Mouse (Mus musculus) adrenal gland, adult (tissue): ENCODE results near the gene A530084C06Rik.

ENCODE experiments used
- DNase-seq, 2 experiments: peaks; one replicate each; pipeline ENCODE4 v3.0.0; 2022 to 2023; ENCODE audit warnings: low spot score in 1 of 2; ENCODE audit not compliant: inconsistent age in 2 of 2

The A530084C06Rik gene

GRCm38 (mm10) chr13:31558521-31559418 is at the start of gene A530084C06Rik:
A530084C06Rik (minus strand) TSS chr13:31559333.
- peak; percentile 21 to 77 for DNase-seq

- no peak for DNase-seq
Observed at GRCm38 (mm10) chr13:31603964-31604363, 44.8 kb upstream of the A530084C06Rik start.

- DNase-seq, result no peak
Observed at GRCm38 (mm10) chr13:31599576-31599975, 40.4 kb upstream of the A530084C06Rik start.

- DNase-seq, result peak in 1 of 2 experiments; percentile 71
Observed at GRCm38 (mm10) chr13:31587341-31587740, 28.2 kb upstream of the A530084C06Rik start.

- no peak for DNase-seq
Observed at GRCm38 (mm10) chr13:31579866-31580265, 20.7 kb upstream of the A530084C06Rik start.

- no peak for DNase-seq
Observed at GRCm38 (mm10) chr13:31578389-31578788, 19.3 kb upstream of the A530084C06Rik start.

- DNase-seq, result no peak
Observed at GRCm38 (mm10) chr13:31577576-31577975, 18.4 kb upstream of the A530084C06Rik start.

GRCm38 (mm10) chr13:31576696-31577095 is 17.6 kb upstream of the A530084C06Rik start:
- DNase-seq, result no peak

GRCm38 (mm10) chr13:31574627-31575026 is 15.5 kb upstream of the A530084C06Rik start:
- DNase-seq, result no peak

GRCm38 (mm10) chr13:31572806-31573508 is 13.8 kb upstream of the A530084C06Rik start:
- DNase-seq, result no peak

GRCm38 (mm10) chr13:31567617-31568294 is 8.6 kb upstream of the A530084C06Rik start:
- DNase-seq, result no peak

GRCm38 (mm10) chr13:31567099-31567498 is 8.0 kb upstream of the A530084C06Rik start:
- DNase-seq, result no peak

GRCm38 (mm10) chr13:31564394-31564793 is 5.3 kb upstream of the A530084C06Rik start:
- DNase-seq, result peak; percentile 28 to 78

- DNase-seq, result peak; percentile 56 to 86
Observed at GRCm38 (mm10) chr13:31559419-31560144, 449 bp upstream of the A530084C06Rik start.

GRCm38 (mm10) chr13:31557768-31558520 is 1.2 kb downstream of the A530084C06Rik start:
- peak; percentile 40 to 84 for DNase-seq

- peak in 1 of 2 experiments; percentile 25 for DNase-seq
Observed at GRCm38 (mm10) chr13:31556964-31557767, 2.0 kb downstream of the A530084C06Rik start.

GRCm38 (mm10) chr13:31555834-31556233 is 3.3 kb downstream of the A530084C06Rik start, which contains the start of gene Foxq1:
Foxq1 (plus strand) TSS chr13:31556134.
- DNase-seq, result no peak

- no peak for DNase-seq
Observed at GRCm38 (mm10) chr13:31547610-31548009, 11.5 kb downstream of the A530084C06Rik start.

GRCm38 (mm10) chr13:31547204-31547603 is 11.9 kb downstream of the A530084C06Rik start:
- no peak for DNase-seq
